Mouse (Mus musculus) limb, embryonic 15.5 days (tissue): ENCODE results near the gene Cttnbp2. TPM values are rescaled to one million over a fixed set of nuclear protein-coding genes. Genes with fewer than 3 reads are reported as not detected.

Source experiments
- ATAC-seq: fragments of 200-750 bp; cut with Nextera tagmentation; 2 replicates; pipeline ENCODE4 v1.8.0; 2017; ENCODE audit warnings: low read depth, moderate TSS enrichment; ENCODE audit not compliant: insufficient number of reproducible peaks, low FRiP score, low TSS enrichment
- H3K27ac ChIP-seq: fragments of 300-500 bp; sonication (generic); 2 replicates; pipeline ENCODE4 v1.5.1; 2015; ENCODE audit warnings: moderate library complexity, mild to moderate bottlenecking, inconsistent platforms
- H3K27me3 ChIP-seq: fragments of 300-500 bp; sonication (generic); 2 replicates; pipeline ENCODE4 v1.6.1; 2015; ENCODE audit warnings: inconsistent platforms
- H3K36me3 ChIP-seq: fragments of 300-500 bp; sonication (generic); 2 replicates; pipeline ENCODE4 v1.6.1; 2015; ENCODE audit warnings: inconsistent platforms
- H3K4me1 ChIP-seq: fragments of 300-500 bp; sonication (generic); 2 replicates; pipeline ENCODE4 v1.6.1; 2015; ENCODE audit warnings: inconsistent platforms
- H3K4me2 ChIP-seq: fragments of 300-500 bp; sonication (generic); 2 replicates; pipeline ENCODE4 v1.6.1; 2015; ENCODE audit warnings: mild to moderate bottlenecking, inconsistent platforms
- H3K4me3 ChIP-seq: fragments of 300-500 bp; sonication (generic); 2 replicates; pipeline ENCODE4 v1.5.1; 2015; ENCODE audit warnings: mild to moderate bottlenecking, inconsistent platforms
- H3K9ac ChIP-seq: fragments of 300-500 bp; sonication (generic); 2 replicates; pipeline ENCODE4 v1.6.1; 2015; ENCODE audit warnings: inconsistent platforms
- H3K9me3 ChIP-seq: fragments of 300-500 bp; sonication (generic); 2 replicates; pipeline ENCODE4 v1.6.1; 2016; ENCODE audit warnings: inconsistent platforms
- WGBS: fragments of 180-500 bp; shearing (Covaris S2); methylation state at CpG from one replicate; pipeline ENCODE4 v1.1.7; 2015; 5-methylcytosine and 5-hydroxymethylcytosine counted together
- microRNA-seq: library from miRNA; unstranded; fragments of <30 nt; microRNA quantifications from one replicate; pipeline ENCODE4, GENCODE M21; 2016
- polyA plus RNA-seq: library from polyadenylated mRNA; unstranded; fragments of >200 nt; fragmentation: Nextera tagmentation; extraction: Ambion mirVana; gene quantifications from 2 replicates; pipeline ENCODE4 v1.2.1, GENCODE M21; 2015

The Cttnbp2 gene
- polyA plus RNA-seq, 1 experiment from 2014 or later = 38.3 TPM

GRCm38 (mm10) chr6:18360154-18360553, 154.5 kb downstream of the Cttnbp2 start:
- no peaks in the 10 kb centered on the region for H3K9me3 ChIP-seq
- no peak overlapping the region for H3K4me2 ChIP-seq
- ATAC-seq = no peak
- no peak overlapping the region for H3K9ac ChIP-seq
- no peak overlapping the region for H3K27ac ChIP-seq
- H3K4me1 ChIP-seq = no peaks in the 10 kb centered on the region
- H3K27me3 ChIP-seq = no peaks in the 10 kb centered on the region
- WGBS = 72% methylated on average over 1 of the region's 1 CpGs
- H3K4me3 ChIP-seq = no peak overlapping the region
- H3K36me3 ChIP-seq = no peaks in the 10 kb centered on the region

- no peaks in the 10 kb centered on the region for H3K36me3 ChIP-seq
- H3K27me3 ChIP-seq = no peaks in the 10 kb centered on the region
- no peak overlapping the region for H3K4me3 ChIP-seq
- H3K4me1 ChIP-seq = no peaks in the 10 kb centered on the region
- 76% methylated on average over 3 of the region's 3 CpGs for WGBS
- no peak overlapping the region for H3K4me2 ChIP-seq
- H3K9ac ChIP-seq = no peak overlapping the region
- no peaks in the 10 kb centered on the region for H3K9me3 ChIP-seq
- no peak overlapping the region for H3K27ac ChIP-seq
- ATAC-seq = no peak
These were observed 165.3 kb downstream of the Cttnbp2 start for GRCm38 (mm10) chr6:18349153-18349858.

DNA sequence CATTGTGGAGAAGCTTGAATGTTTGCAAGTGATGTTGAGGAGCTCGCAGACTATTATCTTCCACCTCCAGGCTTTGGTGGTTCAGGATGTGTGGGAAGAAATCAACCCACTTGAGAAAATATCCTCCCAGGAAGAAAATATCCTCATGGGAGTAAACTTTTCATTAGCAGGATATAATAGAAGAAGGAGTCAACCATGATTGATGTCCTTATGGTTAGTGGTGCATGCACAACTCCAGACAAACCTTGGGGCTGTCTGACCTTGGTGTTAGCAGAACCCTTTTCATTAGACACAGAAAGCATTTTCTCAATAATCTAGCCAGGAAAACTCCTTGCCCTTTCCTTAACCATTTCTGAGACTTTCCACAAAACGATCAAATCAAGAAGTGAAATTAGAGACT, 170.4 kb downstream of the Cttnbp2 start:
- H3K27ac ChIP-seq = no peak overlapping the region
- no peaks in the 10 kb centered on the region for H3K4me1 ChIP-seq
- 87% methylated on average over 2 of the region's 2 CpGs for WGBS
- ATAC-seq = no peak
- H3K9ac ChIP-seq = no peak overlapping the region
- no peak overlapping the region for H3K4me2 ChIP-seq
- no peaks in the 10 kb centered on the region for H3K27me3 ChIP-seq
- H3K4me3 ChIP-seq = no peak overlapping the region
- no peaks in the 10 kb centered on the region for H3K9me3 ChIP-seq
- H3K36me3 ChIP-seq = no peaks in the 10 kb centered on the region

- Histone ChIP-seq H3K4me1 (no peaks in the 10 kb centered on the region), H3K9me3 (no peaks in the 10 kb centered on the region), H3K4me2 (no peak overlapping the region), H3K27ac (no peak overlapping the region), H3K9ac (no peak overlapping the region), H3K36me3 (no peaks in the 10 kb centered on the region), H3K4me3 (no peak overlapping the region), H3K27me3 (no peaks in the 10 kb centered on the region)
- no peak for ATAC-seq
These were observed 176.3 kb downstream of the Cttnbp2 start for GRCm38 (mm10) chr6:18338307-18338706.

- no peaks in the 10 kb centered on the region for H3K36me3 ChIP-seq
- H3K9ac ChIP-seq = no peak overlapping the region
- 79% methylated on average over 3 of the region's 3 CpGs for WGBS
- no peaks in the 10 kb centered on the region for H3K4me1 ChIP-seq
- no peak overlapping the region for H3K4me3 ChIP-seq
- no peaks in the 10 kb centered on the region for H3K9me3 ChIP-seq
- H3K27me3 ChIP-seq = no peaks in the 10 kb centered on the region
- H3K4me2 ChIP-seq = no peak overlapping the region
- no peak for ATAC-seq
- no peak overlapping the region for H3K27ac ChIP-seq
These were observed 179.2 kb downstream of the Cttnbp2 start for GRCm38 (mm10) chr6:18335393-18335792.

- Histone ChIP-seq H3K4me3 (no peak overlapping the region), H3K36me3 (no peaks in the 10 kb centered on the region), H3K4me1 (no peaks in the 10 kb centered on the region), H3K27ac (no peak overlapping the region), H3K9ac (no peak overlapping the region), H3K27me3 (no peaks in the 10 kb centered on the region), H3K4me2 (no peak overlapping the region), H3K9me3 (no peaks in the 10 kb centered on the region)
- ATAC-seq = no peak
- WGBS = 78% methylated on average over 1 of the region's 1 CpGs
These were observed 191.7 kb downstream of the Cttnbp2 start for GRCm38 (mm10) chr6:18322950-18323349.

Small RNAs within 50 kb of the gene (microRNA-seq; reads per million reads assigned to microRNA genes)
- not detected for gene Gm26233
